8 mouse cellular contexts compared by ENCODE assay signal in the genomic region with DNA sequence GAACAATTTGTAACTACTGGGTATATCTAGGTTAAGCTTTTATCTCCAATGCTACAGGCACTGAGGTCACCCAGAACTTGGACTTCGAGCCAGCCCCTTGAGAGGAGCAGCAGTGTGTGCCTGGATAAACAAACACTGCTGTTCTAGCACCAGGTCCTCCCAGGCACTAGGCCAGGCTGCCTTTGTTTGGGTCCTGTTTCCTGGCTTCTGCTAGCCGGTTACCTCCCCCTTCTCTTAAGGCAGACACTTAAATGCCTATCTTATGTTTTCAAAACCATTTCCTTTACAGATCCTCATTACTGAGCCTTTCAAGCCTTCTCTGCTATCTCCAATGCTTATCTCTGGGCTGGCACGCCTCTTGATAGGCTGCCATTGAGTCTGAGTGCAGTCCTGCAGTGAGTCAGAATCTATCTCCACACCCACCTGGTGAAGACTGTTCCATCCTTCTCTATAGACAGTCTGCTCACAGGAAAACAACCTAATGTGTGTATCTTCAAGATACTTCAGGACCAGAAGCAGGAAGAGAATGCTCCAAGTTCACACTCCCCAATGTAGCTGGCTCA. TPM values are rescaled to one million over a fixed set of nuclear protein-coding genes. Genes with fewer than 3 reads are reported as not detected.
A peak's percentile ranks its signal among the peaks of the same experiment; 100 is the strongest.
DNase-seq lines count a peak whose midpoint lies in the region; ATAC-seq and TF ChIP-seq lines count a peak whose summit lies in the region.

No protein-coding gene starts in this region.

- H3K4me2 ChIP-seq in lung, embryonic 14.5 days: no peak overlapping the region
- H3K4me2 ChIP-seq in stomach, embryonic 15.5 days: peak overlapping the region; percentile 17; the same call in 1 of the 2 replicates

- no peaks in the 10 kb centered on the region for H3K9me3 ChIP-seq in lung, embryonic 14.5 days (ENCODE audit: low read depth, low read length)
- no peaks in the 10 kb centered on the region for H3K9me3 ChIP-seq in stomach, embryonic 15.5 days

- H3K36me3 ChIP-seq in lung, embryonic 14.5 days (ENCODE audit: insufficient read depth): no peaks in the 10 kb centered on the region
- H3K36me3 ChIP-seq in stomach, embryonic 15.5 days: no peaks in the 10 kb centered on the region

- TF ChIP-seq CTCF in lung, embryonic 14.5 days (IDR thresholded peaks at IDR 0.05; ENCODE audit: low read depth): no peak

- no peak overlapping the region for H3K9ac ChIP-seq in lung, embryonic 14.5 days
- H3K9ac ChIP-seq in stomach, embryonic 15.5 days: no peak overlapping the region

- peak overlapping the region; percentile 80 for H3K27ac ChIP-seq in lung, embryonic 14.5 days (ENCODE audit: low read depth)
- H3K27ac ChIP-seq in stomach, embryonic 15.5 days: peak overlapping the region; percentile 82

- WGBS in lung, embryonic 14.5 days: 8% methylated on average over 3 of the region's 3 CpGs
- WGBS in stomach, embryonic 15.5 days: 17% methylated on average over 3 of the region's 3 CpGs

- H3K4me1 ChIP-seq in lung, embryonic 14.5 days (ENCODE audit: insufficient read depth): peaks cover 25% of the 10 kb centered on the region
- peaks cover 41% of the 10 kb centered on the region for H3K4me1 ChIP-seq in stomach, embryonic 15.5 days

- H3K4me3 ChIP-seq in lung, embryonic 14.5 days (ENCODE audit: low read depth, low read length): no peak overlapping the region
- no peak overlapping the region for H3K4me3 ChIP-seq in stomach, embryonic 15.5 days (replicated peaks)

- no peaks in the 10 kb centered on the region for H3K27me3 ChIP-seq in lung, embryonic 14.5 days (ENCODE audit: insufficient read depth, low read length)
- H3K27me3 ChIP-seq in stomach, embryonic 15.5 days (replicated peaks): no peaks in the 10 kb centered on the region

- ATAC-seq in cerebellum, adult (ENCODE audit: insufficient number of reproducible peaks, low FRiP score, low TSS enrichment): peak; percentile 61; the same call in 1 of the 2 replicates
- ATAC-seq in lung, embryonic 14.5 days (ENCODE audit: insufficient read depth): peak; percentile 84
- peak; percentile 82 for ATAC-seq in stomach, embryonic 15.5 days (ENCODE audit: insufficient read depth, low FRiP score, low read depth)

- DNase-seq in cerebellum, postnatal 4 days (ENCODE audit: low spot score in 2 of 2): no peak
- DNase-seq in urinary bladder, postnatal 36 days (ENCODE audit: low spot score in 2 of 2): peak; percentile 48 to 51
- DNase-seq in urinary bladder, postnatal 25 days (ENCODE audit: low spot score): no peak
- DNase-seq in heart, adult 8-10 months (ENCODE audit: low spot score): peak; percentile 85
- peak; percentile 62 for DNase-seq in kidney, adult 9 months
- peak; percentile 77 for DNase-seq in lung, embryonic 14.5 days

RNA-seq across cellular contexts. Expression of a gene that starts 23.2 kb away (rescaled TPM):
- total RNA-seq in heart, adult 8-10 months (2022): 10 to 100 TPM; 23.0 to 31.0 (median 28.3) TPM
- polyA plus RNA-seq in lung, embryonic 14.5 days (2014; fragmentation: Nextera tagmentation; extraction: Ambion mirVana): 18.4 TPM in 2 replicates
- polyA plus RNA-seq in stomach, embryonic 15.5 days (2015; fragmentation: Nextera tagmentation; extraction: Ambion mirVana): 13.7 and 16.8 TPM in 2 replicates

Comparison
In these comparisons a context has a peak if more than half of its experiments do, and no peak if none do; other contexts are left out.
1. DNase-seq: peak in urinary bladder, postnatal 36 days (2 of 2), heart, adult 8-10 months (single experiment), kidney, adult 9 months (single experiment) and lung, embryonic 14.5 days (single experiment); none in cerebellum, postnatal 4 days (0 of 2) and urinary bladder, postnatal 25 days (single experiment).
2. Peak in every context shown above with its lines, with median percentiles within 50 percentile points of each other: ATAC-seq.